Mouse (Mus musculus): ENCODE measurements at regions not wholly inside any gene's neighbourhood (a gene's known extent, or its start where the extent isn't known, plus 50 kb on each side); places are given as distances from the start of the nearest gene placed in this dataset.

DNA sequence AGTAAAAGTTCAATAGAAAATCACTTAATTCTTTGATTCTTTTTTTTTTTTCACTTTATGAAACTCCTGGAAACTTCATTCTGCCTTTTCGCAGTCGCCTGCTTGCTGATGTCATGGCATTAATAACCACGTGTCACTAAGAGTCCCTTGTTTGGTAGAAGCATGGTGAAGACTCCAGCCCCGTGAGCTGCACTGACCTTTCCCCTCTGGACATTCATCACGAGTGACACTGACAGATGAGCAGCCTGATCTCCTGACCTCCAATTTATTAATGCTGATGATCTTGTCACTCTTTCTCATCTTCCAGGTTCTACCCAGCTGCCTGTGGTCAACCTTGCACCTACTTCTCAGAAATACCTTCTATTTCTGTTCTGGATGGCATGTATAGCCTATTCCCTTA lies 867.1 kb upstream of the Slit2 start:
- Histone ChIP-seq H3K27me3 (replicated peaks) (no peaks in the 10 kb centered on the region), H3K4me1 (no peaks in the 10 kb centered on the region), H3K36me3 (replicated peaks; ENCODE audit: low read length) (no peaks in the 10 kb centered on the region), H3K4me3 (replicated peaks) (no peak overlapping the region), H3K9me3 (no peaks in the 10 kb centered on the region)
- TF ChIP-seq GATA1 (IDR thresholded peaks at IDR 0.05; ENCODE audit: borderline replicate concordance, low read length): no peak
- TF ChIP-seq FLI1 (IDR thresholded peaks at IDR 0.05; ENCODE audit: low read length): no peak

DNA sequence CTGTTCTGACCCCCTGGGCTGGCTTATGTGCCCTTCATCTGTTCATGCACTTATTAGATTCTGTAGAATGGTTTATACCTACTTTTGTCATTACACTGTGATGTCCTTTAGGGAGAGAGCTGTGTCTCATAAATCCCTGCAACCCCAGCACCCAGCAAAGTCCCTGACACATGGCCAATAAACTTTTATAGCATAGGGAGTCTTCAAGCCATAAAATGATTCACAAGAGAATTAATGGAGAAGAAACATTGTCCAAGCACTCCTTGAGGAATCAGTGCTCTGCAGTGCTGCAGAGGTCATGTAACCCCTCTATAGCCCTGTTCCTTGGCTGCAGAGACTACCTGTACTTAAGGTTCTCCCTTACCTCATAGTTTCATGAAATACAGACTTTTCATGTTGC lies 887.2 kb upstream of the Slit2 start:
- H3K4me3 ChIP-seq (replicated peaks): no peak overlapping the region
- H3K36me3 ChIP-seq (replicated peaks; ENCODE audit: low read length): no peaks in the 10 kb centered on the region
- no peaks in the 10 kb centered on the region for H3K27me3 ChIP-seq (replicated peaks)
- H3K9me3 ChIP-seq: no peaks in the 10 kb centered on the region
- TF ChIP-seq GATA1 (IDR thresholded peaks at IDR 0.05; ENCODE audit: borderline replicate concordance, low read length): no peak
- no peak for TF ChIP-seq FLI1 (IDR thresholded peaks at IDR 0.05; ENCODE audit: low read length)
- no peaks in the 10 kb centered on the region for H3K4me1 ChIP-seq

- no peaks in the 10 kb centered on the region for H3K27me3 ChIP-seq (replicated peaks)
- H3K36me3 ChIP-seq (replicated peaks; ENCODE audit: low read length): no peaks in the 10 kb centered on the region
- TF ChIP-seq GATA1 (IDR thresholded peaks at IDR 0.05; ENCODE audit: borderline replicate concordance, low read length): no peak
- no peak for TF ChIP-seq FLI1 (IDR thresholded peaks at IDR 0.05; ENCODE audit: low read length)
- no peak overlapping the region for H3K4me3 ChIP-seq (replicated peaks)
- H3K9me3 ChIP-seq: no peaks in the 10 kb centered on the region
- no peaks in the 10 kb centered on the region for H3K4me1 ChIP-seq
These were observed 930.0 kb upstream of the Slit2 start for GRCm38 (mm10) chr5:47052942-47053341.

DNA sequence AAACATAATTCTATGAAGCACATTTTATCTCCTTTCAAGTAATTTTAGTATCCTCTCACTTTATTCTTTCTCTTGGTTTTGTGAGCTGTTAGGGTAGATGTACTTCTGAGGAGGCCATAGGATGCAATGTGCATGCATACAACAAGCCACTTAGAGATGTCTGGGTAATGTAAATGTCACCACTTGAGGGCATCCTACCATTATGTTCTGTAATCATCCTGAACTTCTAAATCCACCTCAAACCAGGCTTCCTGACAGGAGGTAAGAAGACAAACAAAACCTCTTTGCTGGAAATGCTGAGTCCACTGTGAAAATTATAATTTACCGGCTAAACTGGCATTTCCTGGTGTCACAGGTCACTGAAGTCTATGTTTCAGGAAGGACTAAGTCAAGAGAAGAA lies 946.2 kb upstream of the Slit2 start:
- Histone ChIP-seq H3K27me3 (replicated peaks) (no peaks in the 10 kb centered on the region), H3K4me1 (no peaks in the 10 kb centered on the region), H3K9me3 (no peaks in the 10 kb centered on the region), H3K36me3 (replicated peaks; ENCODE audit: low read length) (no peaks in the 10 kb centered on the region), H3K4me3 (replicated peaks) (no peak overlapping the region)
- TF ChIP-seq FLI1 (IDR thresholded peaks at IDR 0.05; ENCODE audit: low read length): no peak
- TF ChIP-seq GATA1 (IDR thresholded peaks at IDR 0.05; ENCODE audit: borderline replicate concordance, low read length): no peak

DNA sequence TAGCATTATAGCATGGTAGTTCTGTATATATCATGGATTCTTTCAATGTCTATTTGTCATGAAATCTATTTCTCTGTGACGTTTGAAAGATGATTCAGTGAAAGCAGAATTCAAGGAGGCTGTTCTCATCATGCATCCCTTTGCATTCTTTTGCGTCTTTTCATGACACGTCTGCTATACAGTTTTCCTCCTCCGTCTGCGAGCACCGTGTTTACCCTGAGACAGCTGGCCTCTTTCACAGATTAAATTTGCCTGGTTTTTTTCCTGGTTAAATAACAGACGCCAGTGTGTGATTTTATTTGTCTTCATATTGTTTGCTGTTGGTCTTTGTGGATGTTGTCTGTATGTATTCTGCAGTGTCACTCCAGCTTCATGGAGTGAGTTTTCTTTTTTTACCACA lies 948.9 kb upstream of the Slit2 start:
- Histone ChIP-seq H3K36me3 (replicated peaks; ENCODE audit: low read length) (no peaks in the 10 kb centered on the region), H3K9me3 (no peaks in the 10 kb centered on the region), H3K4me1 (no peaks in the 10 kb centered on the region), H3K27me3 (replicated peaks) (no peaks in the 10 kb centered on the region), H3K4me3 (replicated peaks) (no peak overlapping the region)
- TF ChIP-seq GATA1 (IDR thresholded peaks at IDR 0.05; ENCODE audit: borderline replicate concordance, low read length) (no peak), FLI1 (IDR thresholded peaks at IDR 0.05; ENCODE audit: low read length) (no peak)

GRCm38 (mm10) chr5:47014351-47014750 lies 968.6 kb upstream of the Slit2 start:
- Histone ChIP-seq H3K9me3 (no peaks in the 10 kb centered on the region), H3K4me3 (replicated peaks) (no peak overlapping the region), H3K36me3 (replicated peaks; ENCODE audit: low read length) (no peaks in the 10 kb centered on the region), H3K4me1 (no peaks in the 10 kb centered on the region), H3K27me3 (replicated peaks) (no peaks in the 10 kb centered on the region)
- no peak for TF ChIP-seq GATA1 (IDR thresholded peaks at IDR 0.05; ENCODE audit: borderline replicate concordance, low read length)
- TF ChIP-seq FLI1 (IDR thresholded peaks at IDR 0.05; ENCODE audit: low read length): no peak

DNA sequence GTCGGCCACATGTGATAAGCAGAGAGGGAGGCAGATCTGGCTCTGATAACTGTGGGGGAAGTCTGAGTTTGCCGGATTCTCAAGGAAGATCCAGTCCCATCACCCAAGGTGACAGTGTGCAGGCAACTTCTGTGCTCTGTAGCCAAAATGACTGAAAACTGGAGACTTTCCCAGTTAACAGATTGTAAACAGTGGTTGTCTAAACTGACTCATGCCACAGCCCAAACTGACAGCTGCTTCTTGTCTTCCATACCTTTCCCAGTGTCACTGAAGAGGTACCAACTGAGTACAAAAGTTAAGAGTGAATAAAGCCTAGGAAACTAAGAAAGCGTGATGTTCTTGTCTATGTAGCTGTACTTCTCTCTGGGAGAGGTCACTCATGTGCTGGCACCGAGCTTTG lies 990.4 kb upstream of the Slit2 start:
- TF ChIP-seq FLI1 (IDR thresholded peaks at IDR 0.05; ENCODE audit: low read length) (no peak), GATA1 (IDR thresholded peaks at IDR 0.05; ENCODE audit: borderline replicate concordance, low read length) (no peak)
- no peaks in the 10 kb centered on the region for H3K36me3 ChIP-seq (replicated peaks; ENCODE audit: low read length)
- H3K4me1 ChIP-seq: peaks cover 4% of the 10 kb centered on the region; the same call in 1 of the 2 replicates
- H3K4me3 ChIP-seq (replicated peaks): no peak overlapping the region
- no peaks in the 10 kb centered on the region for H3K27me3 ChIP-seq (replicated peaks)
- no peaks in the 10 kb centered on the region for H3K9me3 ChIP-seq

GRCm38 (mm10) chr5:46986519-46986918 lies 996.4 kb upstream of the Slit2 start:
- peaks cover 4% of the 10 kb centered on the region; the same call in 1 of the 2 replicates for H3K4me1 ChIP-seq
- no peaks in the 10 kb centered on the region for H3K9me3 ChIP-seq
- TF ChIP-seq GATA1 (IDR thresholded peaks at IDR 0.05; ENCODE audit: borderline replicate concordance, low read length) (no peak), FLI1 (IDR thresholded peaks at IDR 0.05; ENCODE audit: low read length) (no peak)
- no peak overlapping the region for H3K4me3 ChIP-seq (replicated peaks)
- no peaks in the 10 kb centered on the region for H3K36me3 ChIP-seq (replicated peaks; ENCODE audit: low read length)
- no peaks in the 10 kb centered on the region for H3K27me3 ChIP-seq (replicated peaks)

GRCm38 (mm10) chr5:46980326-46980725 lies 1002.6 kb upstream of the Slit2 start:
- H3K4me3 ChIP-seq (replicated peaks): no peak overlapping the region
- no peaks in the 10 kb centered on the region for H3K9me3 ChIP-seq
- H3K27me3 ChIP-seq (replicated peaks): no peaks in the 10 kb centered on the region
- no peaks in the 10 kb centered on the region for H3K36me3 ChIP-seq (replicated peaks; ENCODE audit: low read length)
- no peak for TF ChIP-seq GATA1 (IDR thresholded peaks at IDR 0.05; ENCODE audit: borderline replicate concordance, low read length)
- H3K4me1 ChIP-seq: no peaks in the 10 kb centered on the region

DNA sequence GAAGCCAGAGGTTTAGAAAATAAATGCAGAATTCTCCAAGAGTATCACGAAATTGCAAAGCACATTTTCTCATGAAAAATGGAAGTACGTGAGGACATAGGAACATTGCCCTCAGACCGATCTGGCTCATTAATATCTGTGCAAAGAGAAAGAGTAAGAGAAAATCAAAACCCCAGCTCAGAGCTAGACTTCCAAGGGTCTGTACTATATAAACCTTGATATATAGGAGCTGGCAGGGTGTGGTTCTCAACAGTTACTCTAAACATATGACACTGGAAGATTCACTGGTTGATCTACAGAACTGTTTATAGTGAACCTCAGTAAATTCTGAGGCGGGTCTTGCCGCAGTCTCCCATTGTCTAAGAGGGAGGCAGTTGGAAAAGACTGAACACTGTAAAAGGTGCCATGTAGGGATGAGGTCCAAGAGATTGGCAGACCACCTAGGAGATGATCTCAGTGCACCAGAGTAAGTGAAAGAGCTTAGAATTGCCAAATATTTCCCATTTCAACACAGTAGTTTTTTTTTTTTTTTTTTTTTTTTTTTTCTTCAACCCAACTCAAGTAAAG lies 1014.0 kb upstream of the Slit2 start:
- H3K4me3 ChIP-seq (replicated peaks): no peak overlapping the region
- no peaks in the 10 kb centered on the region for H3K27me3 ChIP-seq (replicated peaks)
- no peaks in the 10 kb centered on the region for H3K4me1 ChIP-seq
- no peaks in the 10 kb centered on the region for H3K9me3 ChIP-seq
- no peaks in the 10 kb centered on the region for H3K36me3 ChIP-seq (replicated peaks; ENCODE audit: low read length)
- TF ChIP-seq FLI1 (IDR thresholded peaks at IDR 0.05; ENCODE audit: low read length): no peak
- no peak for TF ChIP-seq GATA1 (IDR thresholded peaks at IDR 0.05; ENCODE audit: borderline replicate concordance, low read length)

DNA sequence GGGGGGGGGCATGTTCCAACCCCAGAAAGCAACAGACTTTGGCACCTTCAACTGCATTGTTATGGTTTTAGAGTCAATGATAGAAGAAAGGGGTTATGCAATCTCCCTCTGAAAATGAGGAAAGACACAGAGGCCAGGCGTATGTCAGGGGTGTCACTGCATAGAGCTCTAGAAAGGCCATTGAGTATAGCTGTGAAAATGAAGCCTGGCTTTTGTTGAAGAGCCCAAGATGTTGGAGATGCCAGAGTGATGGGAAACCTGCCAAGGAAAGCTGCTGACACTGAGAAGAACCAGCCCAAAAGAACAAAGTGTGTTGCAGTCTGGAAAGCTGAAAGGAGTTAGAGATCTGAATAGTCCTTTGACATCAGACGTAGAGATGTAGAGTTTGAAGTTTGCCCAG lies 1022.2 kb upstream of the Slit2 start:
- Histone ChIP-seq H3K9me3 (no peaks in the 10 kb centered on the region), H3K4me1 (no peaks in the 10 kb centered on the region), H3K4me3 (replicated peaks) (no peak overlapping the region), H3K27me3 (replicated peaks) (no peaks in the 10 kb centered on the region), H3K36me3 (replicated peaks; ENCODE audit: low read length) (no peaks in the 10 kb centered on the region)
- TF ChIP-seq FLI1 (IDR thresholded peaks at IDR 0.05; ENCODE audit: low read length): no peak
- no peak for TF ChIP-seq GATA1 (IDR thresholded peaks at IDR 0.05; ENCODE audit: borderline replicate concordance, low read length)

All from megakaryocyte, embryonic 14.5 days (primary cell).